Mouse (Mus musculus) forebrain, embryonic 13.5 days (tissue): ENCODE results near the gene Tek. TPM values are rescaled to one million over a fixed set of nuclear protein-coding genes. Genes with fewer than 3 reads are reported as not detected.

Source experiments
- ATAC-seq: fragments of 200-750 bp; cut with Nextera tagmentation; 2 replicates; pipeline ENCODE4 v1.8.0; 2017
- H3K27ac ChIP-seq: fragments of 300-500 bp; sonication (generic); 2 replicates; pipeline ENCODE4 v1.5.1; 2015; ENCODE audit warnings: inconsistent platforms, mild to moderate bottlenecking, moderate library complexity
- H3K27me3 ChIP-seq: fragments of 300-500 bp; sonication (generic); 2 replicates; pipeline ENCODE4 v1.6.1; 2015; ENCODE audit warnings: mild to moderate bottlenecking, inconsistent platforms
- H3K36me3 ChIP-seq: fragments of 300-500 bp; sonication (generic); 2 replicates; pipeline ENCODE4 v1.6.1; 2015; ENCODE audit warnings: mild to moderate bottlenecking, inconsistent platforms; ENCODE audit not compliant: poor library complexity, severe bottlenecking
- H3K4me1 ChIP-seq: fragments of 300-500 bp; sonication (generic); 2 replicates; pipeline ENCODE4 v1.6.1; 2015; ENCODE audit warnings: inconsistent platforms
- H3K4me2 ChIP-seq: fragments of 300-500 bp; sonication (generic); 2 replicates; pipeline ENCODE4 v1.6.1; 2015; ENCODE audit warnings: inconsistent platforms, mild to moderate bottlenecking, moderate library complexity
- H3K4me3 ChIP-seq: fragments of 300-500 bp; sonication (generic); 2 replicates; pipeline ENCODE4 v1.5.1; 2015; ENCODE audit warnings: mild to moderate bottlenecking, inconsistent platforms
- H3K9ac ChIP-seq: fragments of 300-500 bp; sonication (generic); 2 replicates; pipeline ENCODE4 v1.6.1; 2015; ENCODE audit warnings: mild to moderate bottlenecking, inconsistent platforms
- H3K9me3 ChIP-seq: fragments of 300-500 bp; sonication (generic); replicated peaks from 2 replicates; pipeline ENCODE4 v1.6.1; 2016; ENCODE audit warnings: inconsistent platforms
- WGBS: fragments of 180-500 bp; shearing (Covaris S2); methylation state at CpG from one replicate; pipeline ENCODE4 v1.1.7; 2015; 5-methylcytosine and 5-hydroxymethylcytosine counted together
- polyA plus RNA-seq: library from polyadenylated mRNA; unstranded; fragments of >200 nt; fragmentation: Nextera tagmentation; extraction: Ambion mirVana; gene quantifications from 2 replicates; pipeline ENCODE4 v1.2.1, GENCODE M21; 2015

Tek gene
- polyA plus RNA-seq, 1 experiment from 2014 or later: 6.3 TPM

DNA sequence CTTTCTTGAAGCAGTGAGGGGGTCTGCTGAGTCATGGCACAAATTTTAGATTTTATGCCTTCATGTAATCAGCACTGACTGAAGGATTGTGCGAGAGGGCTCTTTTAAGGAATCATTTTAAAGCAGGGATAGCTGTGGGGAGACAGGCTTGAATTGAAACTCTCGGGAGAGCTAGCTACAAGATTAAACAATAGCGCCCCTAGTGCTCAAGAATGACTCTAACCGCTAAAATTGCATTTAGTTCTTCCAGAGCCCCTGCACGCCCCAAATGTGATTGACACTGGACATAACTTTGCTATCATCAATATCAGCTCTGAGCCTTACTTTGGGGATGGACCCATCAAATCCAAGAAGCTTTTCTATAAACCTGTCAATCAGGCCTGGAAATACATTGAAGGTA lies 88.3 kb downstream of the Tek start:
- no peak overlapping the region for H3K27ac ChIP-seq
- H3K27me3 ChIP-seq: no peaks in the 10 kb centered on the region
- 26% methylated on average over 5 of the region's 5 CpGs for WGBS
- H3K36me3 ChIP-seq: no peaks in the 10 kb centered on the region
- no peak for ATAC-seq
- H3K4me3 ChIP-seq: no peak overlapping the region
- H3K4me1 ChIP-seq: no peaks in the 10 kb centered on the region
- 0 out of 2 replicates have a peak, but pooled peaks cover 4% of the 10 kb centered on the region for H3K9me3 ChIP-seq
- H3K4me2 ChIP-seq: no peak overlapping the region
- no peak overlapping the region for H3K9ac ChIP-seq

GRCm38 (mm10) chr4:94829924-94830386 lies 90.9 kb downstream of the Tek start:
- no peaks in the 10 kb centered on the region for H3K4me1 ChIP-seq
- no peak overlapping the region for H3K4me3 ChIP-seq
- no peak for ATAC-seq
- H3K9ac ChIP-seq: no peak overlapping the region
- no peak overlapping the region for H3K4me2 ChIP-seq
- no peaks in the 10 kb centered on the region for H3K36me3 ChIP-seq
- no peak overlapping the region for H3K27ac ChIP-seq
- no peaks in the 10 kb centered on the region for H3K9me3 ChIP-seq
- WGBS: 84% methylated on average over 6 of the region's 6 CpGs
- no peaks in the 10 kb centered on the region for H3K27me3 ChIP-seq

DNA sequence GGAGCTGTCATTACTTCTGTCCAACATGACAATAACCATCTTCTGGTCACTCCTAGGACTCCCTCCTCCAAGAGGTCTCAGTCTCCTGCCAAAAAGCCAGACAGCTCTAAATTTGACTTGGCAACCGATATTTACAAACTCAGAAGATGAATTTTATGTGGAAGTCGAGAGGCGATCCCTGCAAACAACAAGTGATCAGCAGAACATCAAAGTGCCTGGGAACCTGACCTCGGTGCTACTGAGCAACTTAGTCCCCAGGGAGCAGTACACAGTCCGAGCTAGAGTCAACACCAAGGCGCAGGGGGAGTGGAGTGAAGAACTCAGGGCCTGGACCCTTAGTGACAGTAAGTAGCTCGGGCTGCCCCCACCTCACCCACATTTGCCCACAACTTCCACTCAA lies 98.0 kb downstream of the Tek start:
- H3K27ac ChIP-seq: no peak overlapping the region
- 85% methylated on average over 7 of the region's 7 CpGs for WGBS

DNA sequence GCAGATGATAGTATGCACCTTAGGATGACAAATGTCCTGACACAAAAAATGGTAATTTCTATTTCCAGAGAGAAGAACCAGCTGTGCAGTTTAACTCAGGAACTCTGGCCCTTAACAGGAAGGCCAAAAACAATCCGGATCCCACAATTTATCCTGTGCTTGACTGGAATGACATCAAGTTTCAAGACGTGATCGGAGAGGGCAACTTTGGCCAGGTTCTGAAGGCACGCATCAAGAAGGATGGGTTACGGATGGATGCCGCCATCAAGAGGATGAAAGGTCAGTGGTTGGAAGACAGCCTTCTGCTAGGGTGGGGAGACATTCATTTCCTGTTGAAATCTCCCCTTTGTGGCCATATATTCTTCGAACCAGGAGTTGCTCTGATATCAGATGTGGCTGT lies 114.2 kb downstream of the Tek start:
- Histone ChIP-seq H3K4me1 (no peaks in the 10 kb centered on the region), H3K4me3 (no peak overlapping the region), H3K36me3 (no peaks in the 10 kb centered on the region), H3K4me2 (no peak overlapping the region), H3K27ac (no peak overlapping the region), H3K9me3 (no peaks in the 10 kb centered on the region), H3K9ac (no peak overlapping the region), H3K27me3 (no peaks in the 10 kb centered on the region)
- ATAC-seq: no peak
- WGBS: 94% methylated on average over 7 of the region's 7 CpGs

More for the DNA sequence above, 98.0 kb downstream of the Tek start:
- no peaks in the 10 kb centered on the region for H3K36me3 ChIP-seq
- no peak for ATAC-seq
- H3K4me3 ChIP-seq: no peak overlapping the region
- H3K27me3 ChIP-seq: no peaks in the 10 kb centered on the region
- H3K9me3 ChIP-seq: no peaks in the 10 kb centered on the region
- H3K9ac ChIP-seq: no peak overlapping the region
- H3K4me2 ChIP-seq: no peak overlapping the region
- H3K4me1 ChIP-seq: no peaks in the 10 kb centered on the region

DNA sequence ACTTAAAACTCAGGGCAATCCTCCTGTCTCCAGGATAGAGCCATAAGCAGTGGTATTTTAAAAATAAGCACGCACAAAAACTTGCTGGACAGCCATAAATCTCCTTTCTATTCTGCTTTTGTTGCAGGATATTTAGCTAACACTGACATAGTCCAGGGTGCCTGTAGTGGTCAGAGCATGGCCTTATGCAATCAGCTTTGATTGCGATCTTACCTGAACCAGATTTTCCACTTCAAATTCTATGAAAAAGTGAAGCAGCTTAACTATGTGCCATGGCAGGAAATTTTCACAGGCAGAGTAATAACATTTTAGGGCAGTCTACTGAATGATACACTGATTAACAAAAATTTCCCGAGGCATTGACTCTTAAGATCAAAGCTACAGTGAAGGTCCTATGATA lies 115.2 kb downstream of the Tek start:
- H3K4me2 ChIP-seq: no peak overlapping the region
- H3K27me3 ChIP-seq: no peaks in the 10 kb centered on the region
- H3K9ac ChIP-seq: no peak overlapping the region
- no peaks in the 10 kb centered on the region for H3K36me3 ChIP-seq
- H3K27ac ChIP-seq: no peak overlapping the region
- no peaks in the 10 kb centered on the region for H3K9me3 ChIP-seq
- no peak for ATAC-seq
- H3K4me3 ChIP-seq: no peak overlapping the region
- no peaks in the 10 kb centered on the region for H3K4me1 ChIP-seq
- WGBS: 84% methylated on average over 3 of the region's 3 CpGs

GRCm38 (mm10) chr4:94855201-94855600 lies 116.1 kb downstream of the Tek start:
- H3K4me2 ChIP-seq: no peak overlapping the region
- H3K36me3 ChIP-seq: no peaks in the 10 kb centered on the region
- H3K27ac ChIP-seq: no peak overlapping the region
- H3K9ac ChIP-seq: no peak overlapping the region
- WGBS: 75% methylated on average over 3 of the region's 3 CpGs
- no peaks in the 10 kb centered on the region for H3K27me3 ChIP-seq
- H3K9me3 ChIP-seq: no peaks in the 10 kb centered on the region
- H3K4me1 ChIP-seq: no peaks in the 10 kb centered on the region
- H3K4me3 ChIP-seq: no peak overlapping the region
- no peak for ATAC-seq

GRCm38 (mm10) chr4:94900744-94901143 lies 161.7 kb downstream of the Tek start:
- WGBS: 38% methylated on average over 2 of the region's 2 CpGs
- Histone ChIP-seq H3K9me3 (no peaks in the 10 kb centered on the region), H3K4me2 (no peak overlapping the region), H3K4me1 (no peaks in the 10 kb centered on the region), H3K27ac (no peak overlapping the region), H3K27me3 (no peaks in the 10 kb centered on the region), H3K36me3 (no peaks in the 10 kb centered on the region), H3K9ac (no peak overlapping the region), H3K4me3 (no peak overlapping the region)
- ATAC-seq: no peak

- 81% methylated on average over 3 of the region's 3 CpGs for WGBS
- Histone ChIP-seq H3K9ac (no peak overlapping the region), H3K27me3 (no peaks in the 10 kb centered on the region), H3K4me2 (no peak overlapping the region), H3K36me3 (no peaks in the 10 kb centered on the region), H3K27ac (no peak overlapping the region), H3K4me3 (no peak overlapping the region), H3K4me1 (no peaks in the 10 kb centered on the region), H3K9me3 (no peaks in the 10 kb centered on the region)
- ATAC-seq: no peak
Observed at GRCm38 (mm10) chr4:94901780-94902179, 162.7 kb downstream of the Tek start.

Other genes starting within 250 kb of the Tek start
- gene Gm10306, start 182.7 kb upstream of the Tek start, polyA plus RNA-seq: 0.93 TPM in 1 of 2 replicates, not detected in the other
- 27.3 and 27.7 TPM in 2 replicates for gene Caap1, start 182.5 kb upstream of the Tek start, polyA plus RNA-seq
- gene Plaa, start 136.0 kb upstream of the Tek start, polyA plus RNA-seq: 83.8 and 86.6 TPM in 2 replicates
- 46.2 and 46.3 TPM in 2 replicates for gene Ift74, start 124.8 kb upstream of the Tek start, polyA plus RNA-seq
- 0.54 and 0.78 TPM in 2 replicates for gene Lrrc19, start 89.1 kb upstream of the Tek start, polyA plus RNA-seq
- 0.23 TPM in 1 of 2 replicates, not detected in the other for gene Eqtn, start 189.6 kb downstream of the Tek start, polyA plus RNA-seq
- 31.9 and 32.7 TPM in 2 replicates for gene Mysm1, start 239.8 kb downstream of the Tek start, polyA plus RNA-seq